11 mouse cellular contexts compared by ENCODE assay signal in genomic region chr2:59510416-59510815, GRCm38 (mm10). TPM values are rescaled to one million over a fixed set of nuclear protein-coding genes. Genes with fewer than 3 reads are reported as not detected.
DNase-seq lines count a peak whose midpoint lies in the region; ATAC-seq and TF ChIP-seq lines count a peak whose summit lies in the region.
"Had no signal": no experiment of that assay in that cellular context is flagged by ENCODE, and none has a peak within 500 bp of the region (broad histone marks: within the 10 kb centered on the region; RNA-seq: fewer than 3 reads in every experiment).

No protein-coding gene starts in this region.

- H3K27ac ChIP-seq in cerebellum, adult 2 months (ENCODE audit: insufficient read depth, low read length) = peak overlapping the region; percentile 53; the same call in 1 of the 2 replicates
- peak overlapping the region; percentile 44 for H3K27ac ChIP-seq in embryonic facial prominence, embryonic 10.5 days (replicated peaks)
- H3K27ac ChIP-seq in midbrain, embryonic 16.5 days (ENCODE audit: low read length) = no peak overlapping the region
- H3K27ac ChIP-seq: kidney, embryonic 15.5 days; liver, embryonic 13.5 days had no signal

- ATAC-seq in midbrain, embryonic 16.5 days = peak; percentile 72

- no peaks in the 10 kb centered on the region for H3K27me3 ChIP-seq in cerebellum, adult 2 months (ENCODE audit: control insufficient read depth, insufficient read depth, low read length)
- 0 out of 2 replicates have a peak, but pooled peaks cover 3% of the 10 kb centered on the region for H3K27me3 ChIP-seq in embryonic facial prominence, embryonic 10.5 days (replicated peaks; ENCODE audit: low read depth, poor library complexity, severe bottlenecking)
- no peaks in the 10 kb centered on the region for H3K27me3 ChIP-seq in midbrain, embryonic 16.5 days (ENCODE audit: control insufficient read depth, insufficient read depth, low read depth, low read length)
- H3K27me3 ChIP-seq: kidney, embryonic 15.5 days; liver, embryonic 13.5 days had no signal

- TF ChIP-seq CTCF in cerebellum, adult 2 months (IDR thresholded peaks at IDR 0.05; ENCODE audit: borderline replicate concordance, insufficient read depth, low read depth, low read length) = no peak

- no peaks in the 10 kb centered on the region for H3K36me3 ChIP-seq in embryonic facial prominence, embryonic 10.5 days (replicated peaks)
- H3K36me3 ChIP-seq in midbrain, embryonic 16.5 days (ENCODE audit: control insufficient read depth, insufficient read depth, low read length) = no peaks in the 10 kb centered on the region
- H3K36me3 ChIP-seq: kidney, embryonic 15.5 days; liver, embryonic 13.5 days had no signal

- 4% methylated on average over 9 of the region's 9 CpGs for WGBS in cerebellum, adult 2 months
- 48% methylated on average over 9 of the region's 9 CpGs for WGBS in embryonic facial prominence, embryonic 10.5 days
- WGBS in midbrain, embryonic 16.5 days = 29% methylated on average over 9 of the region's 9 CpGs

- H3K4me2 ChIP-seq in midbrain, embryonic 16.5 days (ENCODE audit: low read length) = no peak overlapping the region
- H3K4me2 ChIP-seq: kidney, embryonic 15.5 days; liver, embryonic 13.5 days had no signal

- DNase-seq in kidney, postnatal 10 days = peak; percentile 32
- DNase-seq in kidney, postnatal 25 days = no peak
- peak; percentile 84 to 92 for DNase-seq in cerebellum, adult 2 months
- DNase-seq in embryonic facial prominence, embryonic 10.5 days (ENCODE audit: low spot score) = no peak
- no peak for DNase-seq in thymus, postnatal 36 days
- DNase-seq in right cerebral cortex, postnatal 14 days = no peak
- DNase-seq: adrenal gland, postnatal 10 days; liver, embryonic 13.5 days had no signal

- H3K4me1 ChIP-seq in cerebellum, adult 2 months (ENCODE audit: control insufficient read depth, insufficient read depth, low read length) = peaks cover 10% of the 10 kb centered on the region; the same call in 1 of the 2 replicates
- H3K4me1 ChIP-seq in embryonic facial prominence, embryonic 10.5 days = peaks cover 28% of the 10 kb centered on the region
- peaks cover 12% of the 10 kb centered on the region for H3K4me1 ChIP-seq in midbrain, embryonic 16.5 days (ENCODE audit: control insufficient read depth, insufficient read depth, low read length)
- H3K4me1 ChIP-seq: liver, embryonic 13.5 days had no signal

- H3K4me3 ChIP-seq in cerebellum, adult 2 months (replicated peaks; ENCODE audit: insufficient read depth, low read depth, low read length) = peak overlapping the region; percentile 0
- no peak overlapping the region for H3K4me3 ChIP-seq in embryonic facial prominence, embryonic 10.5 days
- H3K4me3 ChIP-seq in midbrain, embryonic 16.5 days (ENCODE audit: low read depth, low read length) = no peak overlapping the region
- H3K4me3 ChIP-seq: kidney, embryonic 15.5 days; liver, embryonic 13.5 days; myocyte had no signal

- no peak for TF ChIP-seq POLR2A in cerebellum, adult 2 months (IDR thresholded peaks at IDR 0.05; ENCODE audit: borderline replicate concordance, insufficient read depth, low read length)

- H3K9me3 ChIP-seq in embryonic facial prominence, embryonic 10.5 days = no peaks in the 10 kb centered on the region
- H3K9me3 ChIP-seq in midbrain, embryonic 16.5 days (replicated peaks; ENCODE audit: control insufficient read depth, low read length, poor library complexity, severe bottlenecking) = no peaks in the 10 kb centered on the region
- H3K9me3 ChIP-seq: kidney, embryonic 15.5 days; liver, embryonic 13.5 days had no signal

- no peak overlapping the region; the same call in 1 of the 2 replicates for H3K9ac ChIP-seq in midbrain, embryonic 16.5 days (ENCODE audit: low read depth, low read length)
- H3K9ac ChIP-seq: kidney, embryonic 15.5 days; liver, embryonic 13.5 days had no signal

RNA-seq across cellular contexts. Expression of gene Dapl1, which starts 26.0 kb away (rescaled TPM):
- polyA plus RNA-seq in cerebellum, adult 2 months (2012; rRNA removed) = 0.69 and 1.1 TPM in 2 replicates
- polyA plus RNA-seq in embryonic facial prominence, embryonic 10.5 days (2016; fragmentation: Nextera tagmentation; extraction: Ambion mirVana) = 8.5 and 11.3 TPM in 2 replicates
- 0.67 and 1.6 TPM in 2 replicates for polyA plus RNA-seq in midbrain, embryonic 16.5 days (2015; fragmentation: Nextera tagmentation; extraction: Ambion mirVana)
- polyA plus RNA-seq: myocyte had no signal

Comparison
In these comparisons a context has a peak if more than half of its experiments do, and no peak if none do; other contexts are left out.
1. DNase-seq: peak in kidney, postnatal 10 days (single experiment) and cerebellum, adult 2 months (2 of 2); none in kidney, postnatal 25 days (0 of 2), embryonic facial prominence, embryonic 10.5 days (single experiment), thymus, postnatal 36 days (0 of 2) and right cerebral cortex, postnatal 14 days (single experiment).